Mouse (Mus musculus): ENCODE results near the gene Dgat2. TPM values are rescaled to one million over a fixed set of nuclear protein-coding genes. Genes with fewer than 3 reads are reported as not detected.
A peak's percentile ranks its signal among the peaks of the same experiment; 100 is the strongest.

Gene Dgat2
- total RNA-seq, 4 experiments from 2014 or later, result 341 to 454 (median 381) TPM

- DNase-seq (ENCODE audit: low spot score), result no peak
Measured at GRCm38 (mm10) chr7:99139841-99140491, 42.6 kb downstream of the Dgat2 start.

DNA sequence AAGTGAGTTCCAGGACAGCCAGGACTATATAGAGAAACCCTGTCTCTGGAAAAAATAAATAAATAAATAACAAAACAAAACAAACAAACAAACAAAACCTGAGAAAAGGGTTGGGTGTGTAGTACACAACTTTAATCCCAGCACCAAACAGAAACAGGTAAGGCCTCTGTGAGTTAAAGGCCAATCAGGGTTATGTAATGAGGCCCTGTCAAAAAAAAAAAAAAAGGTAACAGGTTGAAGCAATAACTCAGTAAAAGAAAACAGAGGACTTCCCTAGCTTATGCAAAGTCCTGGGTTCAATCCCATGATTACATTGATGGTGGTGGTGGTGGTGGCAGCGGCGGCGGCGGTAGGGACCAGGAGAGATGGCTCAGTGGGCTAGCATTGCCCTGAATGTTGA, 45.0 kb downstream of the Dgat2 start:
- no peak for DNase-seq (ENCODE audit: low spot score)

DNA sequence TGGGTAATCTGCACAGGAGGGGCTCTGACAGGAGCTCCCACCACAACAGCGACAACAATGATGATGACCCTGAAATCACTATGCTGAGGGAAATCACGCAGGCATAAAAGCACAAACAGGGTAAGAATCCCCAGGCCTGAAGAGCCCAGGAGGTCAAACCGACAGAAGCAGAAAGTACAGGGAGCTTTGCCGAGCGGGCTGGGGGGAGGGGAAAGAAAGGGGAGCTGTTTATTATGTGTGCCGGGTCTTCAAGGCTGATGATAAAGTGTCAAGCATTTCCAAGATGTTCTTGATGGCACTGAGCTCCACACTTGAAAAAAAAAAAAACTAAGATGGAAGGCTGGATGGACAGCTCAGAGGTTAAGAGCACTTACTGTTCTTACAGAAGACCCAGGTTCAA, 45.7 kb downstream of the Dgat2 start:
- no peak for DNase-seq (ENCODE audit: low spot score)

GRCm38 (mm10) chr7:99133811-99134402, 48.6 kb downstream of the Dgat2 start:
- peak; percentile 32 for DNase-seq (ENCODE audit: low spot score)

GRCm38 (mm10) chr7:99132597-99132996, 49.9 kb downstream of the Dgat2 start:
- peak; percentile 34 for DNase-seq (ENCODE audit: low spot score)

- no peak for DNase-seq (ENCODE audit: low spot score)
Measured at GRCm38 (mm10) chr7:99131819-99132353, 50.6 kb downstream of the Dgat2 start.

- no peak for DNase-seq (ENCODE audit: low spot score)
Measured at GRCm38 (mm10) chr7:99128965-99129364, 53.6 kb downstream of the Dgat2 start.

- DNase-seq (ENCODE audit: low spot score), result no peak
Measured at GRCm38 (mm10) chr7:99128020-99128950, 54.2 kb downstream of the Dgat2 start.

DNA sequence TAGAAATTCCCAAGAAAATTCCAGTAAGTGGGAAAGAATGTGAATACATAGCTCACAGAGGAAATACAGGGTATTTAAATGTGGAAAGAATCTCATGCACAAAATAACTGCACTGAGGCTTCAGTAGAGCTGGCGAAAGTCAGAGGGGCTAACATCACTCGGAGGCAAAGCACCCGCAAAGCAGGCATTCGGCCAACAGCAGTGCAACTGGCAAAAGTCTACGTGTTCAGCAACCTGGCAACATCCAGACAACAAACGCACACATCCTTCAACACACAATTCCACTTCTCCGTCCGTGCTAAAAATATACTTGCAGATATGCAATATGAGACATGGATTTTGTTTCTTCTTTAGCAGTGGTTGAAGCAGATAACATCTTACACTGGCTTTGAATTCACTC, 56.5 kb downstream of the Dgat2 start:
- DNase-seq (ENCODE audit: low spot score), result peak; percentile 37

DNA sequence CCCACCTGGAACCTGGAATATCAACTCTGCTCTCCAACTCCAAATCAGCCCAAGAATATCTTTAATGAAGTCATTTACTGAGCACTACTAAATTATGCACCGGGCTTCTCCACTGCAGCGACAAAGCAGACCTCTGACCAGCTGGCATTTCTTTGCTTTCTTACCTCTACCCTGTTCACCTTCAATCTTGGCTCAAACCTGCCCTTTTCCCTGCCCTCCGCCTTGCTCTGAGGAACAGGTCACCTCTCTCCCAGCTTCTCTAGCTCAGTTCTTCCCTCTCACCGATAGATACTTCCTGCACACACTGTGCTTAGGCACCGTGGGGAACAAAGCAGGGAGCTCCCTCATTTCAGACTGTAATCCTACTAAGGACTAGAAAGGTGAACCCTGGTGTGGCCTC, 59.9 kb downstream of the Dgat2 start:
- no peak for DNase-seq (ENCODE audit: low spot score)

GRCm38 (mm10) chr7:99120865-99121521, 61.5 kb downstream of the Dgat2 start:
- no peak for DNase-seq (ENCODE audit: low spot score)

DNA sequence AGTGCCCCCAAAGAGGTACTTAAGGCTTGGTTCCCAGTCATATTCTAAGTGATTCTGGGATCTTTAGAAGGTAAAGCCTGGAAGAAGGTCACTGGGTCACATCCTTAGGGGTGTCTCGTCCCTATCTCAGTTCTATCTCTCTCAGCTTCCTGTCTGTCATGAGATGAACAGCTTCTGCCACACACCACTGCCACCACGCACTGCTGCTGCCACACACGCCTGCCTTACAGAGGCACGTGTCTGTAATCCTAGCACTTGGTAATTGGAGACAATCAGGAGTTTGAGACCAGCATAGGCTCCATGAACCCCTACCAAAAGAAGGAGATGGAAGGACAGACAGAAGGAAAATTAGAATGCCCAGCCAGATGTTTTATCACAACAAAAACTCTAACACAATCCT, 62.4 kb downstream of the Dgat2 start:
- DNase-seq (ENCODE audit: low spot score), result no peak

DNA sequence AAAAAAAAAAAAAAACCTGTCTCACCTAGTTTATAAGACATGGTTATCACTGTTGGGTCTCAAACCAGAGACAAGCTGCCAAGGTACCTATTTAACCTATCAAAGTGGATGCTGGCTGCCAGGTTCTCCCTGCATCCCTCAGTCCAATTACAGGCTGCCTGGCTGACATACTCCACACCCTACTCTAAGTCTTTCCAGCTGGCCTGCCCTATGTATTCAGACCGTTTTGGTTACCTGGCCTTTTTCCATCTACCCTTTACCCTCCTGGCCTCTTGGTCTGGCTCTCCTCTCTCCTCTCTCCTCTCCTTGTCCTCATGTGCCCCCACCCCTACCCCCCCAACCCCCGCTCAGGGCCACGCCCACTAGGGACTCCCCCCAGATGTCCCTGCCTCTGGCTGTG, 65.7 kb downstream of the Dgat2 start:
- DNase-seq (ENCODE audit: low spot score), result no peak

- DNase-seq (ENCODE audit: low spot score), result no peak
Measured at GRCm38 (mm10) chr7:99114006-99114726, 68.4 kb downstream of the Dgat2 start.

GRCm38 (mm10) chr7:99107566-99107965, 75.0 kb downstream of the Dgat2 start:
- peak; percentile 58 for DNase-seq (ENCODE audit: low spot score)

- DNase-seq (ENCODE audit: low spot score), result no peak
Measured at GRCm38 (mm10) chr7:99106714-99107270, 75.7 kb downstream of the Dgat2 start.

Data from heart, adult 8-10 months (tissue).